Mouse (Mus musculus): Measurements from ENCODE around the gene Msgn1.

The Msgn1 gene

GRCm38 (mm10) chr12:11222566-11222965 lies 13.8 kb upstream of the Msgn1 start:
- H3K36me3 ChIP-seq (ENCODE audit: insufficient read depth, low read length), result no peaks in the 10 kb centered on the region
- TF ChIP-seq POU5F1 (IDR thresholded peaks at IDR 0.05; ENCODE audit: borderline replicate concordance, low read length), result no peak
- peaks cover 63% of the 10 kb centered on the region for H3K4me1 ChIP-seq (replicated peaks; ENCODE audit: low read depth, low read length)
- H3K4me3 ChIP-seq (replicated peaks; ENCODE audit: low read length), result no peak overlapping the region
- H3K27me3 ChIP-seq (ENCODE audit: insufficient read depth, low read length), result no peaks in the 10 kb centered on the region
- no peaks in the 10 kb centered on the region for H3K9me3 ChIP-seq (ENCODE audit: low read length)

GRCm38 (mm10) chr12:11221524-11222330 lies 13.0 kb upstream of the Msgn1 start:
- Histone ChIP-seq H3K9me3 (ENCODE audit: low read length) (no peaks in the 10 kb centered on the region), H3K4me3 (replicated peaks; ENCODE audit: low read length) (peak overlapping the region; percentile 8; the same call in 1 of the 2 replicates), H3K4me1 (replicated peaks; ENCODE audit: low read depth, low read length) (peaks cover 71% of the 10 kb centered on the region), H3K36me3 (ENCODE audit: insufficient read depth, low read length) (no peaks in the 10 kb centered on the region), H3K27me3 (ENCODE audit: insufficient read depth, low read length) (no peaks in the 10 kb centered on the region)
- TF ChIP-seq POU5F1 (IDR thresholded peaks at IDR 0.05; ENCODE audit: borderline replicate concordance, low read length) (no peak), CTCF (conservative IDR thresholded peaks at IDR 0.05; ENCODE audit: low read length) (no peak), NANOG (IDR thresholded peaks at IDR 0.05; ENCODE audit: borderline replicate concordance, low read length) (no peak)

GRCm38 (mm10) chr12:11217726-11218250 lies 9.0 kb upstream of the Msgn1 start:
- H3K27me3 ChIP-seq (ENCODE audit: insufficient read depth, low read length), result no peaks in the 10 kb centered on the region
- no peaks in the 10 kb centered on the region for H3K9me3 ChIP-seq (ENCODE audit: low read length)
- peaks cover 63% of the 10 kb centered on the region for H3K4me1 ChIP-seq (replicated peaks; ENCODE audit: low read depth, low read length)
- no peaks in the 10 kb centered on the region for H3K36me3 ChIP-seq (ENCODE audit: insufficient read depth, low read length)
- H3K4me3 ChIP-seq (replicated peaks; ENCODE audit: low read length), result no peak overlapping the region
- TF ChIP-seq POU5F1 (IDR thresholded peaks at IDR 0.05; ENCODE audit: borderline replicate concordance, low read length) (no peak), CTCF (conservative IDR thresholded peaks at IDR 0.05; ENCODE audit: low read length) (no peak), NANOG (IDR thresholded peaks at IDR 0.05; ENCODE audit: borderline replicate concordance, low read length) (no peak)

- Histone ChIP-seq H3K4me1 (replicated peaks; ENCODE audit: low read depth, low read length) (peaks cover 50% of the 10 kb centered on the region), H3K27me3 (ENCODE audit: insufficient read depth, low read length) (no peaks in the 10 kb centered on the region), H3K9me3 (ENCODE audit: low read length) (no peaks in the 10 kb centered on the region), H3K36me3 (ENCODE audit: insufficient read depth, low read length) (no peaks in the 10 kb centered on the region), H3K4me3 (replicated peaks; ENCODE audit: low read length) (no peak overlapping the region)
- TF ChIP-seq POU5F1 (IDR thresholded peaks at IDR 0.05; ENCODE audit: borderline replicate concordance, low read length), result no peak
- no peak for TF ChIP-seq CTCF (conservative IDR thresholded peaks at IDR 0.05; ENCODE audit: low read length)
- TF ChIP-seq NANOG (IDR thresholded peaks at IDR 0.05; ENCODE audit: borderline replicate concordance, low read length), result peak; percentile 98
Measured at GRCm38 (mm10) chr12:11216454-11216853, 7.7 kb upstream of the Msgn1 start.

- Histone ChIP-seq H3K36me3 (ENCODE audit: insufficient read depth, low read length) (no peaks in the 10 kb centered on the region), H3K27me3 (ENCODE audit: insufficient read depth, low read length) (no peaks in the 10 kb centered on the region), H3K4me1 (replicated peaks; ENCODE audit: low read depth, low read length) (peaks cover 42% of the 10 kb centered on the region), H3K4me3 (replicated peaks; ENCODE audit: low read length) (no peak overlapping the region), H3K9me3 (ENCODE audit: low read length) (no peaks in the 10 kb centered on the region)
- no peak for TF ChIP-seq CTCF (conservative IDR thresholded peaks at IDR 0.05; ENCODE audit: low read length)
- TF ChIP-seq POU5F1 (IDR thresholded peaks at IDR 0.05; ENCODE audit: borderline replicate concordance, low read length), result no peak
- TF ChIP-seq NANOG (IDR thresholded peaks at IDR 0.05; ENCODE audit: borderline replicate concordance, low read length), result no peak
Measured at GRCm38 (mm10) chr12:11215555-11215954, 6.8 kb upstream of the Msgn1 start.

GRCm38 (mm10) chr12:11214776-11215175 lies 6.0 kb upstream of the Msgn1 start:
- Histone ChIP-seq H3K4me3 (replicated peaks; ENCODE audit: low read length) (no peak overlapping the region), H3K4me1 (replicated peaks; ENCODE audit: low read depth, low read length) (peaks cover 42% of the 10 kb centered on the region), H3K9me3 (ENCODE audit: low read length) (no peaks in the 10 kb centered on the region), H3K27me3 (ENCODE audit: insufficient read depth, low read length) (peaks cover 1% of the 10 kb centered on the region; the same call in 1 of the 2 replicates), H3K36me3 (ENCODE audit: insufficient read depth, low read length) (no peaks in the 10 kb centered on the region)
- TF ChIP-seq NANOG (IDR thresholded peaks at IDR 0.05; ENCODE audit: borderline replicate concordance, low read length) (no peak), CTCF (conservative IDR thresholded peaks at IDR 0.05; ENCODE audit: low read length) (no peak), POU5F1 (IDR thresholded peaks at IDR 0.05; ENCODE audit: borderline replicate concordance, low read length) (no peak)

- Histone ChIP-seq H3K27me3 (ENCODE audit: insufficient read depth, low read length) (peaks cover 19% of the 10 kb centered on the region), H3K4me1 (replicated peaks; ENCODE audit: low read depth, low read length) (peaks cover 50% of the 10 kb centered on the region), H3K36me3 (ENCODE audit: insufficient read depth, low read length) (no peaks in the 10 kb centered on the region), H3K9me3 (ENCODE audit: low read length) (no peaks in the 10 kb centered on the region), H3K4me3 (replicated peaks; ENCODE audit: low read length) (no peak overlapping the region)
- no peak for TF ChIP-seq POU5F1 (IDR thresholded peaks at IDR 0.05; ENCODE audit: borderline replicate concordance, low read length)
- no peak for TF ChIP-seq CTCF (conservative IDR thresholded peaks at IDR 0.05; ENCODE audit: low read length)
- TF ChIP-seq NANOG (IDR thresholded peaks at IDR 0.05; ENCODE audit: borderline replicate concordance, low read length), result no peak
Measured at GRCm38 (mm10) chr12:11212881-11213280, 4.1 kb upstream of the Msgn1 start.

GRCm38 (mm10) chr12:11210361-11210760 lies 1.6 kb upstream of the Msgn1 start:
- no peak for TF ChIP-seq NANOG (IDR thresholded peaks at IDR 0.05; ENCODE audit: borderline replicate concordance, low read length)
- TF ChIP-seq POU5F1 (IDR thresholded peaks at IDR 0.05; ENCODE audit: borderline replicate concordance, low read length), result no peak
- TF ChIP-seq CTCF (conservative IDR thresholded peaks at IDR 0.05; ENCODE audit: low read length), result no peak
- peaks cover 26% of the 10 kb centered on the region for H3K4me1 ChIP-seq (replicated peaks; ENCODE audit: low read depth, low read length)
- H3K9me3 ChIP-seq (ENCODE audit: low read length), result no peaks in the 10 kb centered on the region
- peaks cover 19% of the 10 kb centered on the region for H3K27me3 ChIP-seq (ENCODE audit: insufficient read depth, low read length)
- H3K4me3 ChIP-seq (replicated peaks; ENCODE audit: low read length), result no peak overlapping the region
- no peaks in the 10 kb centered on the region for H3K36me3 ChIP-seq (ENCODE audit: insufficient read depth, low read length)

All from E14TG2a.4 (cell line).